Mouse (Mus musculus) hindbrain, embryonic 11.5 days (tissue): ENCODE measurements around the gene Lnp1. TPM values are rescaled to one million over a fixed set of nuclear protein-coding genes. Genes with fewer than 3 reads are reported as not detected.
"Not testable (repeated sequence)": the region's sequence is repeated elsewhere in the genome, so short reads cannot be mapped to it uniquely, and the experiment has no call there.

ENCODE experiments used
- ATAC-seq: fragments of 200-750 bp; cut with Nextera tagmentation; 2 replicates; pipeline ENCODE4 v1.8.0; 2017; ENCODE audit warnings: mild to moderate bottlenecking, moderate TSS enrichment, moderate library complexity; ENCODE audit not compliant: low FRiP score
- DNase-seq: peaks from one replicate; pipeline ENCODE4 v3.0.0-alpha.2; 2015; ENCODE audit warnings: low spot score
- H3K27ac ChIP-seq: fragments of 300-500 bp; sonication (generic); 2 replicates; pipeline ENCODE4 v1.5.1; 2014; ENCODE audit warnings: mild to moderate bottlenecking, low read depth, low read length
- H3K27me3 ChIP-seq: fragments of 300-500 bp; sonication (generic); 2 replicates; pipeline ENCODE4 v1.6.1; 2014; ENCODE audit warnings: mild to moderate bottlenecking, low read length, moderate library complexity, mixed read lengths; ENCODE audit not compliant: control insufficient read depth, insufficient read depth
- H3K36me3 ChIP-seq: fragments of 300-500 bp; sonication (generic); 2 replicates; pipeline ENCODE4 v1.6.1; 2014; ENCODE audit warnings: mild to moderate bottlenecking, low read length, moderate library complexity, mixed read lengths; ENCODE audit not compliant: control insufficient read depth, insufficient read depth
- H3K4me1 ChIP-seq: fragments of 300-500 bp; sonication (generic); replicated peaks from 2 replicates; pipeline ENCODE4 v1.6.1; 2014; ENCODE audit warnings: low read length, mixed read lengths; ENCODE audit not compliant: control insufficient read depth, insufficient read depth
- H3K4me2 ChIP-seq: fragments of 300-500 bp; sonication (generic); replicated peaks from 2 replicates; pipeline ENCODE4 v1.6.1; 2014; ENCODE audit warnings: mild to moderate bottlenecking, low read depth, low read length
- H3K4me3 ChIP-seq: fragments of 300-500 bp; sonication (generic); 2 replicates; pipeline ENCODE4 v1.5.1; 2014; ENCODE audit warnings: low read depth, low read length
- H3K9ac ChIP-seq: fragments of 300-500 bp; sonication (generic); 2 replicates; pipeline ENCODE4 v1.6.1; 2014; ENCODE audit warnings: low read depth, low read length
- H3K9me3 ChIP-seq: fragments of 300-500 bp; sonication (generic); 2 replicates; pipeline ENCODE4 v1.6.1; 2016; ENCODE audit warnings: low read length; ENCODE audit not compliant: control insufficient read depth
- WGBS: fragments of 180-500 bp; shearing (Covaris S2); extraction: QIAGEN DNeasy Blood & Tissue Kit; methylation state at CpG from one replicate; pipeline ENCODE4 v1.1.7; 2014; 5-methylcytosine and 5-hydroxymethylcytosine counted together
- polyA plus RNA-seq: library from polyadenylated mRNA; unstranded; fragments of >200 nt; fragmentation: Nextera tagmentation; extraction: Ambion mirVana; gene quantifications from 2 replicates; pipeline ENCODE4 v1.2.1, GENCODE M21; 2014

Gene Lnp1
- polyA plus RNA-seq: not detected in 2 replicates

DNA sequence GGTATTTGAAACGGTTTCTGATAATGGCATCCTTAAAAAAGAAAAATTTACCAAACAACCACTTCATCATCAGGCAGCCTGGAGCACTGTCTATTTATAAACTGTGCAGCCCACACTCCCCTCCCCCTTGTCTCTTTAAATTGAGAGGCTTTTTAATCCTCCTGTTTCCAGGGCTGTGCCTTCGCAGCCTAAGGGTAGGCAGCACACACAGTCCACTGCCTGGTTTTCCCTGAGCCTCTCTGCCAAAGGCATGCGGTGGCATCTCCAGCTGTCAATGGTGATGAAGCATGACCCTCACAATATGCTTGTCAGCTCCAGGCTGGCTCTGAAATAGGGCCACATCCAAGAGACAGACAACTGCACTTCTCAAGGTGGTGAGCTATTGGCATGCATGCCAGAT, at the start of gene Lnp1:
Lnp1 (minus strand) TSS at position 39 of the 400 bp plus-strand sequence.
- ATAC-seq (peak; percentile 54; the same call in 1 of the 2 replicates), DNase-seq (no peak)
- no peaks in the 10 kb centered on the region for H3K27me3 ChIP-seq
- H3K4me3 ChIP-seq: no peak within 1 kb of the TSS
- no peak within 1 kb of the TSS for H3K4me2 ChIP-seq
- WGBS: 65% methylated on average over 3 of the region's 3 CpGs
- no peak within 1 kb of the TSS for H3K9ac ChIP-seq
- H3K36me3 ChIP-seq: no peaks in the 10 kb centered on the region
- no peak within 1 kb of the TSS for H3K27ac ChIP-seq
- no peaks in the 10 kb centered on the region for H3K9me3 ChIP-seq
- H3K4me1 ChIP-seq: no peaks in the 10 kb centered on the region

GRCm38 (mm10) chr16:56974646-56975045, 46.8 kb upstream of the Lnp1 start:
- Histone ChIP-seq H3K9ac (no peak overlapping the region), H3K4me2 (no peak overlapping the region), H3K4me1 (no peaks in the 10 kb centered on the region), H3K36me3 (no peaks in the 10 kb centered on the region), H3K4me3 (no peak overlapping the region), H3K27ac (no peak overlapping the region), H3K27me3 (no peaks in the 10 kb centered on the region), H3K9me3 (no peaks in the 10 kb centered on the region)
- ATAC-seq: no peak
- 77% methylated on average over 3 of the region's 3 CpGs for WGBS
- no peak for DNase-seq

- H3K27me3 ChIP-seq, H3K9me3 ChIP-seq, H3K4me1 ChIP-seq, H3K4me2 ChIP-seq, ATAC-seq, H3K27ac ChIP-seq, H3K4me3 ChIP-seq, H3K36me3 ChIP-seq, DNase-seq, H3K9ac ChIP-seq: not testable (repeated sequence)
- WGBS: 100% methylated on average over 2 of the region's 2 CpGs
Measured at GRCm38 (mm10) chr16:56958311-56958710, 30.4 kb upstream of the Lnp1 start.

- Histone ChIP-seq H3K36me3 (no peaks in the 10 kb centered on the region), H3K4me3 (no peak overlapping the region), H3K9ac (no peak overlapping the region), H3K4me1 (no peaks in the 10 kb centered on the region), H3K27me3 (no peaks in the 10 kb centered on the region), H3K9me3 (no peaks in the 10 kb centered on the region), H3K4me2 (no peak overlapping the region), H3K27ac (no peak overlapping the region)
- 89% methylated on average over 5 of the region's 5 CpGs for WGBS
- no peak for DNase-seq
- no peak for ATAC-seq
Measured at GRCm38 (mm10) chr16:56949085-56949484, 21.2 kb upstream of the Lnp1 start.

DNA sequence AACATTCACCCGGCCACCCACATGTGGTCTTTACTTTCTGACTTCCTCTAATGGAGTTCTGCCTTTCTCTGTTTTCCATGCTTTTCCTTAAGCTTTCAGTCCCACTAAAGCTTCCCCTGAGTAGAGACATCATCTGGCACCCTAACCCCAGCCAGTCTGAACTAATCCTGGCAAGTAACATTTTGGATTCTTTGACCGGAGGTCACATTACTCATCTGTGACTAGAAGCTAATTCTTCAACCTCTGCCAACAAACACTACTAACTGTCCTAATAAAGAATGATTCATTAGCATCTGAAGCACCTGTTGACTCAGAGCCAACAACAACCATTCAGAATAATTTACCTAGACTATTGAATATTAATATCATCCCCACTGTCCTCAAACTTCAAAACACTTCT, 14.5 kb upstream of the Lnp1 start:
- Histone ChIP-seq H3K4me3 (no peak overlapping the region), H3K27me3 (no peaks in the 10 kb centered on the region), H3K27ac (no peak overlapping the region), H3K4me1 (no peaks in the 10 kb centered on the region), H3K9ac (no peak overlapping the region), H3K36me3 (no peaks in the 10 kb centered on the region), H3K9me3 (no peaks in the 10 kb centered on the region), H3K4me2 (no peak overlapping the region)
- WGBS: 90% methylated on average over 2 of the region's 2 CpGs
- DNase-seq (no peak), ATAC-seq (no peak)

DNA sequence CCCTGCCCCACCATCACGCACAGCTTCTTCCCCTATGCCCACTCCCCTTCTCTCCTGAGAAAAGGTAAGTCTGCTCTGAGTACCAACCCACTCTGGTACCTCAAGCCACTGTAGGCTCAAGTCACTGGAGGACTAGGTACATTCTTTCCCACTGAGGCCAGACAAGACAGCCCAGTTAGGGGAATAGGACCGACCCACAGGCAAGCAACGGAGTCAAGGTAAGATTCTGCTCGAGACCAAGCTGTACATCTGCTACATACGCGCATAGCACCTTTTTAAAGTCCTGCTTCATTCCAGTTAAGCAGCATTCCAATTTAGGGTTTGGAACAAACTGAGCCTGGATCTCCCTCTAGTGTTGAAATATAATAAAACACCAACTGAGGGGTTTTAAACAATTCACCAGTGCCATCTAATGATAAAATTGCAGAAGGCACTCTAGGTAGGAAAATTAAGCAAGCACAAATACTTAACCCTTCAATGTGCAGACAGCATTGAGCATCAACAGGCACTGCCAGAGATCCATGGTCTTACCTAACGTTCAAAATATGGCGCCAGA, 7.7 kb downstream of the Lnp1 start:
- H3K27me3 ChIP-seq: no peaks in the 10 kb centered on the region
- no peak overlapping the region for H3K4me2 ChIP-seq
- no peaks in the 10 kb centered on the region for H3K4me1 ChIP-seq
- 32% methylated on average over 8 of the region's 8 CpGs for WGBS
- no peak overlapping the region for H3K9ac ChIP-seq
- no peak overlapping the region for H3K4me3 ChIP-seq
- H3K36me3 ChIP-seq: no peaks in the 10 kb centered on the region
- peak; percentile 58 for DNase-seq
- no peaks in the 10 kb centered on the region for H3K9me3 ChIP-seq
- ATAC-seq: peak; percentile 73
- H3K27ac ChIP-seq: no peak overlapping the region

DNA sequence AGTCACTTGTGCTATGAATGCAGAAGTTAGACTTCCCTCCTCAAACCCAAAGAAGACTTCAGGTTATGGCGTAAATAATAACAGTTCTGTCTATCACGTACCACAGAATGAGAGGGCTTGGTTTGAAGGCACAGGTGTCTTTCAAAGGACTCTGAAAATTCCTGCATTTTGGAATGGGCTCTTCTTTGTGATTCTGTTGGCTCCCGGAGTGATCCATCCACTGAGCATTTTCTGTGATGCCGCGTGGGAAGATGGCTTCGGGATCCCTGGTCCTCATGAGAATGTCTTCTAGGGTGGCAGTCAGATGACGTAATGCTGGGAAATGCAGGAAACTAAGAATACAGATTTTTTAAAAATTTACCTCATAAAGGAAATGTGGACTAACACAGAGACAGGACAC, 10.6 kb downstream of the Lnp1 start:
- Histone ChIP-seq H3K36me3 (no peaks in the 10 kb centered on the region), H3K9ac (no peak overlapping the region), H3K4me3 (no peak overlapping the region), H3K9me3 (no peaks in the 10 kb centered on the region), H3K27me3 (no peaks in the 10 kb centered on the region), H3K27ac (no peak overlapping the region), H3K4me2 (no peak overlapping the region), H3K4me1 (no peaks in the 10 kb centered on the region)
- ATAC-seq (no peak), DNase-seq (no peak)
- 86% methylated on average over 7 of the region's 7 CpGs for WGBS

DNA sequence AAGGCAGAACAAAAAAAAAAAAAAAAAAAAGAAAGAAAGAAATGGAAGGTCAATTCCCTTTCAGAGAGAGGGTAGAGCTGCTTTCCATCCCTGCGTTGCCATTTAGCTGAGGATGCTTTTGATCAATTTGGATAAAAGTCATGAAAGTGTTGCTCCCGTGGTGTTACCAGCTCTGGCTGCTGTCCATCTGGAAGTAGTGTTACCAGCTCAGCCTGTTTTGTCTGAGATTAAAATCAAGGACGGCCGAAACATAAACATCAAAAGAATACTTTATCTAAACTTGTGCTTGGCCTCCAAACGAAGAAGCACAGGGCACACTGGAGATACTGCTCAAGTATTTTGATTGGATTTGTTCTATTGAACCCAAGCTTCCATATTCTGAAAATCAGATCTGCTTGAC, 18.9 kb downstream of the Lnp1 start:
- no peak overlapping the region for H3K27ac ChIP-seq
- no peak for ATAC-seq
- H3K36me3 ChIP-seq: no peaks in the 10 kb centered on the region
- no peak for DNase-seq
- H3K27me3 ChIP-seq: no peaks in the 10 kb centered on the region
- WGBS: 63% methylated on average over 5 of the region's 5 CpGs
- H3K4me2 ChIP-seq: no peak overlapping the region
- H3K9me3 ChIP-seq: no peaks in the 10 kb centered on the region
- no peaks in the 10 kb centered on the region for H3K4me1 ChIP-seq
- no peak overlapping the region for H3K9ac ChIP-seq
- no peak overlapping the region for H3K4me3 ChIP-seq

DNA sequence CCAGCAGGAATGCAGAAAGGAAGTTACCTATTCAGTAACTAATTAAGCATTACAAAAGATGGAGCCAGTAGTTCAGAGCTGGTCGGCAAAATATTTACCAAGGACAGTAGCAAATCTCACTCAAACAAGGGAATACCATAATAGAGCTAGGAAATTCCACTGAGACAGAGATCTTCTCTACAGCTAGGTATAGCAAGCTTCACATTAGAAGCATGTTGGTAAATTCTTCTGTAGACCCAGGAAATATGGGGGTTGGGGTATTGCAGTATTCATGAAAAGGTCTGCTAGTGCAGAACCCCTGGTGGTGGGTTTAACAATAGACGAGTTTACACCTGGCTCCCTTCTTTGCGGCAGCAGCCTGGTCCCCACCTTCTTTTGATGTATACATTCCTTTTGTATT, 25.7 kb downstream of the Lnp1 start:
- H3K27me3 ChIP-seq, H3K27ac ChIP-seq, H3K4me2 ChIP-seq, H3K9me3 ChIP-seq, DNase-seq, H3K9ac ChIP-seq, ATAC-seq, H3K4me3 ChIP-seq, H3K36me3 ChIP-seq, H3K4me1 ChIP-seq: not testable (repeated sequence)
- WGBS: 63% methylated on average over 3 of the region's 3 CpGs
